Mouse (Mus musculus) limb, embryonic 15.5 days (tissue): Measurements from ENCODE around the gene Ifi205. TPM values are rescaled to one million over a fixed set of nuclear protein-coding genes. Genes with fewer than 3 reads are reported as not detected.
"Not testable (repeated sequence)": the region's sequence is repeated elsewhere in the genome, so short reads cannot be mapped to it uniquely, and the experiment has no call there.

Experiments used
- ATAC-seq: fragments of 200-750 bp; cut with Nextera tagmentation; 2 replicates; pipeline ENCODE4 v1.8.0; 2017; ENCODE audit warnings: low read depth, moderate TSS enrichment; ENCODE audit not compliant: insufficient number of reproducible peaks, low FRiP score, low TSS enrichment
- H3K27ac ChIP-seq: fragments of 300-500 bp; sonication (generic); 2 replicates; pipeline ENCODE4 v1.5.1; 2015; ENCODE audit warnings: moderate library complexity, mild to moderate bottlenecking, inconsistent platforms
- H3K27me3 ChIP-seq: fragments of 300-500 bp; sonication (generic); 2 replicates; pipeline ENCODE4 v1.6.1; 2015; ENCODE audit warnings: inconsistent platforms
- H3K36me3 ChIP-seq: fragments of 300-500 bp; sonication (generic); 2 replicates; pipeline ENCODE4 v1.6.1; 2015; ENCODE audit warnings: inconsistent platforms
- H3K4me1 ChIP-seq: fragments of 300-500 bp; sonication (generic); 2 replicates; pipeline ENCODE4 v1.6.1; 2015; ENCODE audit warnings: inconsistent platforms
- H3K4me2 ChIP-seq: fragments of 300-500 bp; sonication (generic); 2 replicates; pipeline ENCODE4 v1.6.1; 2015; ENCODE audit warnings: mild to moderate bottlenecking, inconsistent platforms
- H3K4me3 ChIP-seq: fragments of 300-500 bp; sonication (generic); 2 replicates; pipeline ENCODE4 v1.5.1; 2015; ENCODE audit warnings: mild to moderate bottlenecking, inconsistent platforms
- H3K9ac ChIP-seq: fragments of 300-500 bp; sonication (generic); 2 replicates; pipeline ENCODE4 v1.6.1; 2015; ENCODE audit warnings: inconsistent platforms
- H3K9me3 ChIP-seq: fragments of 300-500 bp; sonication (generic); 2 replicates; pipeline ENCODE4 v1.6.1; 2016; ENCODE audit warnings: inconsistent platforms
- WGBS: fragments of 180-500 bp; shearing (Covaris S2); methylation state at CpG from one replicate; pipeline ENCODE4 v1.1.7; 2015; 5-methylcytosine and 5-hydroxymethylcytosine counted together
- polyA plus RNA-seq: library from polyadenylated mRNA; unstranded; fragments of >200 nt; fragmentation: Nextera tagmentation; extraction: Ambion mirVana; gene quantifications from 2 replicates; pipeline ENCODE4 v1.2.1, GENCODE M21; 2015

Gene Ifi205
- polyA plus RNA-seq: 0.52 and 0.55 TPM in 2 replicates

- Histone ChIP-seq H3K4me2 (no peak within 1 kb of the TSS), H3K4me3 (no peak within 1 kb of the TSS), H3K27me3 (no peaks in the 10 kb centered on the region), H3K4me1 (no peaks in the 10 kb centered on the region), H3K9ac (no peak within 1 kb of the TSS), H3K36me3 (no peaks in the 10 kb centered on the region), H3K27ac (no peak within 1 kb of the TSS), H3K9me3 (no peaks in the 10 kb centered on the region)
- no peak for ATAC-seq
- 47% methylated on average over 1 of the region's 1 CpGs for WGBS
These were observed at the start of gene Ifi205 for GRCm38 (mm10) chr1:174031698-174032097. Ifi205 (minus strand) TSS chr1:174031810.

DNA sequence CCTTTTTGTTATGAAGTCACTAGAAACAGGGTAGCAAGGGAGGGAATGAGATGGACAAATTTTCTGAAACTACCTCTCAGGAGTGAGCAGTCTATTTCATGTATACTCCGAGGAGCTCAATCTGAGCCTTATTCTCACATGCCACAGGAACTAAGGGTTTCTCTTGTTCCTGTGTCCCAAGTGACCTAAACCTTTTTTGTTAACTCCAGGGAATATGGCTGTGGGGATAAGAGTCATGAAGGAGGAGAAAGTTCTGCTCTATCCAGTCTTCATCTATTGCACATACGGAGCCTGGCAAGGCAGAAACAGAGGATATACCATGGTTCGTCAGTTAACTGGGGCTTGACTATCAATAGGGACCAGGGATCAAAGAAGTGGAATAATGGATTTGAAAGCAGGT is 34.7 kb upstream of the Ifi205 start, which contains the start of gene Olfr430:
TSS of gene Olfr430 (plus strand) at position 301 of the 400 bp plus-strand sequence.
- ATAC-seq: no peak
- no peaks in the 10 kb centered on the region for H3K36me3 ChIP-seq
- no peaks in the 10 kb centered on the region for H3K9me3 ChIP-seq
- no peaks in the 10 kb centered on the region for H3K4me1 ChIP-seq
- H3K9ac ChIP-seq: no peak within 1 kb of the TSS
- H3K4me3 ChIP-seq: no peak within 1 kb of the TSS
- no peak within 1 kb of the TSS for H3K4me2 ChIP-seq
- 76% methylated on average over 3 of the region's 3 CpGs for WGBS
- no peaks in the 10 kb centered on the region for H3K27me3 ChIP-seq
- no peak within 1 kb of the TSS for H3K27ac ChIP-seq

GRCm38 (mm10) chr1:174055248-174055647 is 23.6 kb upstream of the Ifi205 start:
- 81% methylated on average over 2 of the region's 2 CpGs for WGBS

DNA sequence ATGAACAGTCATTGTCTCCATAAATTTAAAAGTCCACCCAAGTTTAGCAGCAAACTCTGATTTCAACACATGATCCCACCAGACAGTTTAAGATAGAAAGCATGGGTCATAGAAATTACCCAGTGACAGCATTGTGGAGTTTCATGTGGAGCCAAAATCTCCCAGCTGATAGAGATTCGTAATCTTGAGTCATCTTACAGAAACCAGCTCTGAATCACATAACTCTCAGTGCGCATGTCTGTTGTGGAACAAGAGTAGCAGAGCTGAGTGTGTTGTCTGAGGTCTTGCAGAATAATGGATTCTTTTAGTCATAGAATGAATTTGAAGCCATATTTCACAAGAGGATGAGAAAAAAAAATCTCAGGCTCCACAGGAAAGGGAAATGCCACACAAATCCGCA is 21.4 kb upstream of the Ifi205 start:
- H3K27me3 ChIP-seq: no peaks in the 10 kb centered on the region
- H3K27ac ChIP-seq: no peak overlapping the region
- H3K9me3 ChIP-seq: no peaks in the 10 kb centered on the region
- H3K4me3 ChIP-seq: no peak overlapping the region
- H3K36me3 ChIP-seq: no peaks in the 10 kb centered on the region
- ATAC-seq: no peak
- 82% methylated on average over 3 of the region's 3 CpGs for WGBS
- no peak overlapping the region for H3K4me2 ChIP-seq
- no peaks in the 10 kb centered on the region for H3K4me1 ChIP-seq
- no peak overlapping the region for H3K9ac ChIP-seq

More at GRCm38 (mm10) chr1:174055248-174055647, 23.6 kb upstream of the Ifi205 start:
- Histone ChIP-seq H3K36me3 (no peaks in the 10 kb centered on the region), H3K27me3 (no peaks in the 10 kb centered on the region), H3K4me1 (no peaks in the 10 kb centered on the region), H3K4me2 (no peak overlapping the region), H3K27ac (no peak overlapping the region), H3K9me3 (no peaks in the 10 kb centered on the region), H3K9ac (no peak overlapping the region), H3K4me3 (no peak overlapping the region)
- no peak for ATAC-seq

DNA sequence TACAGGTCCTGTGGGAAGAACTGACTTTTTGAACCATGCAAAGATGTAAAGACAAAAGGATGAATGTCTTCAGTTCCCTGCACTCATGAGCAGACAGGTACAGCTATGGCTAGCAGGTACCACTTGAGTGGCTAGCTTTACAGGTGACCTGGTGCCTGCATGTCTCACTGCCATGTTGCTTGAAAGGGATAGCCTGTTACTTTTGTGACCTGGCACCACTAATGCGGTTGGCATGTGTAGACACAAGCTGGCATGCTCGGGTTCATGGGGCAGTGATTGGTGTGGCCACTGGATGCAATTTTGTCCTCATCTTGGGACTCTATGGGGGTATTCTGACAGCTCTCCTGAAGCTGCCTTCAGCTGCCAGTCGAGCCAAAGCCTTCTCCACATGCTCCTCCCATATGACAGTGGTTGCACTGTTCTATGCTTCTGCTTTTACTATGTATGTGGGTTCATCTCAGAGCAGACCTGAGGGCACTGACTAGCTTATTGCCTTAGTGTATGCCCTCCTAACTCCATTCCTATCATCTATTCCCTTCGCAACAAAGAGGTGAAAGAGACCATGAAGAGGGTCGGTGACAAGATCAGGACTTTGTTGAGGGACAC is 20.4 kb upstream of the Ifi205 start:
- Histone ChIP-seq H3K9ac (no peak overlapping the region), H3K4me3 (no peak overlapping the region), H3K4me2 (no peak overlapping the region), H3K27me3 (no peaks in the 10 kb centered on the region), H3K27ac (no peak overlapping the region), H3K4me1 (no peaks in the 10 kb centered on the region), H3K36me3 (no peaks in the 10 kb centered on the region), H3K9me3 (no peaks in the 10 kb centered on the region)
- ATAC-seq: no peak
- 81% methylated on average over 5 of the region's 5 CpGs for WGBS

DNA sequence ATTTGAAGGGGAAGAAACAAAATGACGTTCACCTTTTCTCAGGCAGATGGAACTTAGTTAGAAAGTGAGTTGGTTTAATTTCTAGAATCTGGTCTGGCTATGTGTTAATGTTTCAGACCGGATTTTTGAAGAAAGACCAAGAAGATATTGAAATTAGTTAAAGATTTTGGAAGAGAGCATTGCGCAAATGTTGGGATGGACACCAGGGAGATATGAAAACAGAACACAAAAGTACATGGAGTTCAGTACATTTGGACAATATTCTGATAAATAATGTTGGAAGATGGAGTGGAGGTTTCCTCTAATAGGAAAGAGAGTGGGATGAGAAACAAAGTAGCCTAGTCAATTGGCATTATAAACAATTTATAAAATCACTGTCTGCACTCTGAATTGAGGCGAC is 19.9 kb upstream of the Ifi205 start:
- no peak overlapping the region for H3K4me3 ChIP-seq

DNA sequence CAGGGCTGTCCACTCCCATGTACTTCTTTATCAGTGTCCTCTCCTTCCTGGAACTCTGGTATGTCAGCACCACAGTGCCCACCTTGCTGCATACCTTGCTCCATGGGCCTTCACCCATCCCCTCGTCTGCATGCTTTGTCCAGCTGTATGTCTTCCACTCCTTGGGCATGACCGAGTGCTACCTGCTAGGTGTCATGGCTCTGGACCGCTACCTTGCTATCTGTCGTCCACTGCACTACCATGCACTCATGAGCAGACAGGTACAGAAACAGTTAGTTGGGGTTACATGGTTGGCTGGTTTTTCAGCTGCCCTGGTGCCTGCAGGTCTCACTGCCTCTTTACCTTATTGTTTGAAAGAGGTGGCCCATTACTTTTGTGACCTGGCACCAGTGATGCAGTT is 18.9 kb upstream of the Ifi205 start:
- WGBS: 87% methylated on average over 4 of the region's 4 CpGs

More for the DNA sequence above, 19.9 kb upstream of the Ifi205 start:
- 85% methylated on average over 4 of the region's 4 CpGs for WGBS
- H3K36me3 ChIP-seq: no peaks in the 10 kb centered on the region
- H3K4me2 ChIP-seq: no peak overlapping the region
- H3K27me3 ChIP-seq: no peaks in the 10 kb centered on the region
- ATAC-seq: no peak
- no peaks in the 10 kb centered on the region for H3K4me1 ChIP-seq
- H3K9ac ChIP-seq: no peak overlapping the region
- no peaks in the 10 kb centered on the region for H3K9me3 ChIP-seq
- no peak overlapping the region for H3K27ac ChIP-seq

DNA sequence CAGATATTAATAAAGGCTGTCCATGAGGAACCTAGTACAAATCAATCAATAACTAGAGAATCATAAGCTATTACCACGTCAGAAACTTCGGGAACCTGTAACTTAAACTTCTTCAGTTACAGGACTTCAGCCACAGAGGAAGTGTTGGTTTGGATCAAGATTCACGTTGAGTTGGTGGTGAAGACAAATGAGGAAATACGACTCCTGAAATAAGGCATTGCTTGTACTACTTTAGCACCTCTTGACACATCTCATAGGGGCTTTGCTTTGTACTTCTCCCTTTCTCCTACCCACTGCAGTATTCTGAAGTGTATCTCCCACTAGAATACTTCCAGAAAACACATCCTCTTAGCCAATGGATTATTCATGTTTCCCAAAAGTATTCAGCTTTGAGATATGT is 17.7 kb upstream of the Ifi205 start:
- H3K27me3 ChIP-seq, H3K4me1 ChIP-seq, H3K4me3 ChIP-seq, H3K36me3 ChIP-seq, H3K9me3 ChIP-seq, H3K27ac ChIP-seq, H3K4me2 ChIP-seq, ATAC-seq, H3K9ac ChIP-seq: not testable (repeated sequence)
- WGBS: 59% methylated on average over 4 of the region's 4 CpGs

More for the DNA sequence above, 18.9 kb upstream of the Ifi205 start:
- H3K36me3 ChIP-seq: no peaks in the 10 kb centered on the region
- no peaks in the 10 kb centered on the region for H3K4me1 ChIP-seq
- no peak overlapping the region for H3K4me3 ChIP-seq
- H3K27me3 ChIP-seq: no peaks in the 10 kb centered on the region
- H3K4me2 ChIP-seq: no peak overlapping the region
- no peak for ATAC-seq
- no peaks in the 10 kb centered on the region for H3K9me3 ChIP-seq
- no peak overlapping the region for H3K27ac ChIP-seq
- no peak overlapping the region for H3K9ac ChIP-seq

DNA sequence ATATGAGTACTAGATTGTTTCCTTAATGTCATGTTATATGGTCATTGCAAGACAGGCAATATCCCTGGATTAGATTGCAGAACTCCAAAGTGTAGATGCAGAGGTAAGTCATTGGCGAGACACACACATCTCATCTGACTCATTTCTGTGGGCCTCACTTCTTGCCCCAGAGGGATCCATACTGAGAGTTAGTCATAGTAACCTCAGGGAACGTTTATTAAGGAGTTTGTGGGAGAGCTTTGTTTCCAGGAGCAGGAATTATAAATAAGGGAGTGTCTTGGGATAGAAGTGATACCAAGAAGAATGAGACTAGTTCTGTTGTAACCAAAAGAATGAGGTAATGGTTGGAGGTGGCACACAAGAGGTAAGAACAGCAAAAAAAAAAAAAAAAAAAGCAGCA is 17.3 kb upstream of the Ifi205 start, which contains the start of gene Olfr432:
TSS of gene Olfr432 (plus strand) at position 313 of the 400 bp plus-strand sequence.
- Histone ChIP-seq H3K36me3 (no peaks in the 10 kb centered on the region), H3K4me1 (no peaks in the 10 kb centered on the region), H3K4me3 (no peak within 1 kb of the TSS), H3K9ac (no peak within 1 kb of the TSS), H3K4me2 (no peak within 1 kb of the TSS), H3K27me3 (no peaks in the 10 kb centered on the region), H3K27ac (no peak within 1 kb of the TSS), H3K9me3 (no peaks in the 10 kb centered on the region)
- 60% methylated on average over 2 of the region's 2 CpGs for WGBS
- ATAC-seq: no peak

- H3K36me3 ChIP-seq, H3K4me2 ChIP-seq, H3K27me3 ChIP-seq, H3K4me1 ChIP-seq, H3K9ac ChIP-seq, H3K4me3 ChIP-seq, ATAC-seq, H3K27ac ChIP-seq, H3K9me3 ChIP-seq: not testable (repeated sequence)
- WGBS: 78% methylated on average over 6 of the region's 6 CpGs
These were observed 16.6 kb upstream of the Ifi205 start for GRCm38 (mm10) chr1:174048227-174048626.

DNA sequence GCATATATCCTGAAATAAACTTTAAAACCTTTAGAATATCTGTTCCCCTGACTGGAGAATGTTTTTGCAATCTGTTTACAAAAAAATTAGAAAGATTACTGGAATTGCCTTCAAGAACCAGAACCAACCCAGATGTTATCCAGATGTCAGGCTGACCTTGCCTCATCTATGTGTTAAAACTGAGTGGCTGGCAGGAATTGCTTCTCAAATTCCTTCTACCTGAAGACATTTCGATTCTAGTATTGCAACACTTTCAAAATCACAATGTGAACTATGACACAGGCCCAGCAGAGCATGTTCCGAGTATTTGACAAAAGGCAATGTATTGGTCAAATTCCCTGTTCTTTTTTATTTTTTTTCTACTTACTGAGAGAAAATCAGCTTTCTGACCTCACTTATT is 12.8 kb upstream of the Ifi205 start:
- no peak for ATAC-seq
- Histone ChIP-seq H3K4me3 (no peak overlapping the region), H3K4me1 (no peaks in the 10 kb centered on the region), H3K4me2 (no peak overlapping the region), H3K9me3 (no peaks in the 10 kb centered on the region), H3K27ac (no peak overlapping the region), H3K9ac (no peak overlapping the region), H3K36me3 (no peaks in the 10 kb centered on the region), H3K27me3 (no peaks in the 10 kb centered on the region)
- 56% methylated on average over 2 of the region's 2 CpGs for WGBS

DNA sequence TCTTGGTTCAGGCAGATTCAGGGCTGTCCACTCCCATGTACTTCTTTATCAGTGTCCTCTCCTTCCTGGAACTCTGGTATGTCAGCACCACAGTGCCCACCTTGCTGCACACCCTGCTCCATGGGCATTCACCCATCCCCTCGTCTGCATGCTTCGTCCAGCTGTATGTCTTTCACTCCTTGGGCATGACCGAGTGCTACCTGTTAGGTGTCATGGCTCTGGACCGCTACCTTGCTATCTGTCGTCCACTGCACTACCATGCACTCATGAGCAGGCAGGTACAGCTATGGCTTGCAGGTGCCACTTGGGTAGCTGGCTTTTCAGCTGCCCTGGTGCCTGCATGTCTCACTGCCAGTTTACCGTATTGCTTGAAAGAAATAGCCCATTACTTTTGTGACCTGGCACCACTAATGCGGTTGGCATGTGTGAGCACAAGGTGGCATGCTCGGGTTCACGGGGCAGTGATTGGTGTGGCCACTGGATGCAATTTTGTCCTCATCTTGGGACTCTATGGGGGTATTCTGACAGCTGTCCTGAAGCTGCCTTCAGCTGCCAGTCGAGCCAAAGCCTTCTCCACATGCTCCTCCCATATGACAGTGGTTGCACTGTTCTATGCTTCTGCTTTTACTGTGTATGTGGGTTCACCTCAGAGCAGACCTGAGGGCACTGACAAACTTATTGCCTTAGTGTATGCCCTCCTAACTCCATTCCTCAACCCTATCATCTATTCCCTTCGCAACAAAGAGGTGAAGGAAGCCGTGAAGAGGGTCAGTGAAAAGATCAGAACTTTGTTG is 10.7 kb upstream of the Ifi205 start:
- not testable (repeated sequence) for ATAC-seq, H3K27ac ChIP-seq, H3K27me3 ChIP-seq, H3K36me3 ChIP-seq, H3K4me1 ChIP-seq, H3K9ac ChIP-seq, H3K9me3 ChIP-seq, H3K4me2 ChIP-seq, H3K4me3 ChIP-seq
- 88% methylated on average over 12 of the region's 12 CpGs for WGBS
